Mouse (Mus musculus): Measurements from ENCODE around the gene Zfp976.
"Not testable (repeated sequence)": the region's sequence is repeated elsewhere in the genome, so short reads cannot be mapped to it uniquely, and the experiment has no call there.

Zfp976 gene

GRCm38 (mm10) chr7:42642152-42643115, at the start of gene Zfp976:
Gene Zfp976 (minus strand): TSS chr7:42642588.
- peak; percentile 27 to 35 for DNase-seq (ENCODE audit: low spot score in 2 of 2)

GRCm38 (mm10) chr7:42680081-42680480, 37.7 kb upstream of the Zfp976 start:
- not testable (repeated sequence) for DNase-seq (ENCODE audit: low spot score in 2 of 2)

- DNase-seq (ENCODE audit: low spot score in 2 of 2), result not testable (repeated sequence)
These were observed 37.3 kb upstream of the Zfp976 start for GRCm38 (mm10) chr7:42679646-42680045.

- DNase-seq (ENCODE audit: low spot score in 2 of 2), result not testable (repeated sequence)
These were observed 17.8 kb upstream of the Zfp976 start for GRCm38 (mm10) chr7:42660140-42660539.

- not testable (repeated sequence) for DNase-seq (ENCODE audit: low spot score in 2 of 2)
These were observed 12.8 kb upstream of the Zfp976 start for GRCm38 (mm10) chr7:42655211-42655610.

GRCm38 (mm10) chr7:42643120-42643620, 782 bp upstream of the Zfp976 start:
- not testable (repeated sequence) for DNase-seq (ENCODE audit: low spot score in 2 of 2)

- not testable (repeated sequence) for DNase-seq (ENCODE audit: low spot score in 2 of 2)
These were observed 11.4 kb downstream of the Zfp976 start for GRCm38 (mm10) chr7:42631031-42631430.

GRCm38 (mm10) chr7:42595666-42596065, 46.7 kb downstream of the Zfp976 start:
- not testable (repeated sequence) for DNase-seq (ENCODE audit: low spot score in 2 of 2)

GRCm38 (mm10) chr7:42592413-42592812, 50.0 kb downstream of the Zfp976 start, which contains the start of gene Zfp977:
Gene Zfp977 (minus strand): TSS chr7:42592547.
- not testable (repeated sequence) for DNase-seq (ENCODE audit: low spot score in 2 of 2)

GRCm38 (mm10) chr7:42591311-42591710, 51.1 kb downstream of the Zfp976 start:
- DNase-seq (ENCODE audit: low spot score in 2 of 2), result not testable (repeated sequence)

- no peak for DNase-seq (ENCODE audit: low spot score in 2 of 2)
These were observed 63.9 kb downstream of the Zfp976 start, which contains the start of gene Gm21028 for GRCm38 (mm10) chr7:42578488-42578887. Gene Gm21028 (minus strand): TSS chr7:42578588.

Data from spleen, postnatal 36 days (tissue).